Mouse (Mus musculus): ENCODE results near the gene E2f4.

Gene E2f4

GRCm38 (mm10) chr8:105297511-105298192, at the start of gene E2f4:
Gene E2f4 (plus strand): TSS chr8:105297663.
- POLR2A ChIA-PET = interaction anchor here (0.6 to 3.1 kb wide), 41 partner anchors 8 to 223 kb away, joined by 3 to 24 read pairs (median 4); partner anchors contain the start of genes 4931428F04Rik (in 3 of the 4), B3gnt9 (in 2 of the 4), D230025D16Rik (in 2 of the 4) and Lrrc29 (in 2 of the 4)

GRCm38 (mm10) chr8:105251954-105252353, 45.5 kb upstream of the E2f4 start:
- POLR2A ChIA-PET = interaction anchor here in 2 of 4 experiments (0.5 to 14.1 kb wide), 6 partner anchors 14 to 96 kb away, joined by 3 to 255 read pairs (median 12); partner anchors contain the start of genes D230025D16Rik (in 1 of the 2) and Fhod1 (in 1 of the 2)
- CTCF ChIA-PET = no interaction called here

More at GRCm38 (mm10) chr8:105297511-105298192, at the start of gene E2f4:
- CTCF ChIA-PET = interaction anchor here in 3 of 4 experiments (0.8 to 6.3 kb wide), 13 partner anchors 8 to 185 kb away, joined by 3 to 32 read pairs (median 4); partner anchors contain the start of genes 4931428F04Rik (in 2 of the 3) and Tppp3 (in 1 of the 3)

GRCm38 (mm10) chr8:105252680-105253537, 44.6 kb upstream of the E2f4 start:
- CTCF ChIA-PET = interaction anchor here (0.6 to 4.2 kb wide), 34 partner anchors 8 to 352 kb away, joined by 3 to 37 read pairs (median 5); partner anchors contain the start of genes D230025D16Rik (in 3 of the 4), 4931428F04Rik (in 1 of the 4), Fbxl8 (in 1 of the 4) and Hsf4 (in 1 of the 4)
- POLR2A ChIA-PET = interaction anchor here (0.6 to 14.1 kb wide), 31 partner anchors 12 to 96 kb away, joined by 3 to 255 read pairs (median 5); partner anchors contain the start of genes 4931428F04Rik (in 3 of the 4), D230025D16Rik (in 3 of the 4), Fhod1 (in 2 of the 4) and Exoc3l (in 1 of the 4)

GRCm38 (mm10) chr8:105253766-105254151, 43.7 kb upstream of the E2f4 start:
- ChIA-PET CTCF (interaction anchor here (0.6 to 4.2 kb wide), 53 partner anchors 9 to 719 kb away, joined by 3 to 37 read pairs (median 4); partner anchors contain the start of genes D230025D16Rik (in 3 of the 4), Fbxl8 (in 2 of the 4), 4931428F04Rik (in 1 of the 4) and Car7 (in 1 of the 4)), POLR2A (interaction anchor here (0.5 to 14.1 kb wide), 40 partner anchors 9 to 883 kb away, joined by 3 to 255 read pairs (median 5); partner anchors contain the start of genes 4931428F04Rik (in 3 of the 4), D230025D16Rik (in 3 of the 4), Fhod1 (in 2 of the 4) and E2f4 (in 1 of the 4))

GRCm38 (mm10) chr8:105254152-105254965, 43.1 kb upstream of the E2f4 start:
- ChIA-PET POLR2A (interaction anchor here (0.5 to 14.1 kb wide), 54 partner anchors 9 to 883 kb away, joined by 3 to 255 read pairs (median 5); partner anchors contain the start of genes 4931428F04Rik (in 3 of the 4), D230025D16Rik (in 3 of the 4), E2f4 (in 2 of the 4) and Exoc3l (in 2 of the 4)), CTCF (interaction anchor here (0.5 to 4.2 kb wide), 60 partner anchors 10 to 787 kb away, joined by 3 to 37 read pairs (median 4); partner anchors contain the start of genes D230025D16Rik (in 3 of the 4), Fbxl8 (in 2 of the 4), 4931428F04Rik (in 1 of the 4) and Car7 (in 1 of the 4))

GRCm38 (mm10) chr8:105254966-105255350, 42.5 kb upstream of the E2f4 start, which contains the start of gene B3gnt9:
Gene B3gnt9 (minus strand): TSS chr8:105255153.
- POLR2A ChIA-PET = interaction anchor here (0.6 to 14.1 kb wide), 44 partner anchors 8 to 432 kb away, joined by 3 to 255 read pairs (median 5); partner anchors contain the start of genes D230025D16Rik (in 3 of the 4), 4931428F04Rik (in 2 of the 4), E2f4 (in 2 of the 4) and Hsf4 (in 2 of the 4)
- CTCF ChIA-PET = interaction anchor here (0.5 to 4.2 kb wide), 30 partner anchors 10 to 788 kb away, joined by 3 to 37 read pairs (median 4); partner anchors contain the start of genes 4931428F04Rik (in 1 of the 4), Fbxl8 (in 1 of the 4), Fhod1 (in 1 of the 4) and Gfod2 (in 1 of the 4)

- CTCF ChIA-PET = interaction anchor here in 3 of 4 experiments (0.5 to 1.5 kb wide), 10 partner anchors 22 to 617 kb away, joined by 3 to 10 read pairs (median 3); no protein-coding TSS in a partner anchor
- POLR2A ChIA-PET = interaction anchor here in 3 of 4 experiments (0.6 to 14.1 kb wide), 9 partner anchors 11 to 36 kb away, joined by 3 to 255 read pairs (median 8); partner anchors contain the start of genes D230025D16Rik (in 2 of the 3), 4931428F04Rik (in 1 of the 3) and Hsf4 (in 1 of the 3)
Observed at GRCm38 (mm10) chr8:105257318-105258114, 39.9 kb upstream of the E2f4 start.

- ChIA-PET POLR2A (interaction anchor here in 3 of 4 experiments (0.5 to 14.1 kb wide), 28 partner anchors 9 to 657 kb away, joined by 3 to 255 read pairs (median 4); partner anchors contain the start of genes D230025D16Rik (in 2 of the 3), 4931428F04Rik (in 1 of the 3), E2f4 (in 1 of the 3) and Nol3 (in 1 of the 3)), CTCF (interaction anchor here (0.5 to 3.9 kb wide), 80 partner anchors 9 to 657 kb away, joined by 3 to 40 read pairs (median 5); partner anchors contain the start of genes 4931428F04Rik (in 2 of the 4), D230025D16Rik (in 2 of the 4), E2f4 (in 2 of the 4) and Cbfb (in 1 of the 4))
Observed at GRCm38 (mm10) chr8:105258911-105259720, 38.3 kb upstream of the E2f4 start.

GRCm38 (mm10) chr8:105259721-105260320, 37.6 kb upstream of the E2f4 start:
- ChIA-PET POLR2A (interaction anchor here in 3 of 4 experiments (0.5 to 14.1 kb wide), 28 partner anchors 8 to 658 kb away, joined by 3 to 255 read pairs (median 4); partner anchors contain the start of genes D230025D16Rik (in 2 of the 3), 4931428F04Rik (in 1 of the 3), E2f4 (in 1 of the 3) and Nol3 (in 1 of the 3)), CTCF (interaction anchor here (0.5 to 3.9 kb wide), 93 partner anchors 9 to 657 kb away, joined by 3 to 40 read pairs (median 4); partner anchors contain the start of genes 4931428F04Rik (in 4 of the 4), E2f4 (in 2 of the 4), Hsf4 (in 2 of the 4) and Cbfb (in 1 of the 4))

GRCm38 (mm10) chr8:105260371-105261099, 36.9 kb upstream of the E2f4 start:
- POLR2A ChIA-PET = interaction anchor here in 3 of 4 experiments (0.5 to 14.1 kb wide), 23 partner anchors 8 to 659 kb away, joined by 3 to 255 read pairs (median 4); partner anchors contain the start of genes 4931428F04Rik (in 1 of the 3), D230025D16Rik (in 1 of the 3), E2f4 (in 1 of the 3) and Nol3 (in 1 of the 3)
- CTCF ChIA-PET = interaction anchor here (0.6 to 3.9 kb wide), 92 partner anchors 8 to 658 kb away, joined by 3 to 40 read pairs (median 4); partner anchors contain the start of genes 4931428F04Rik (in 4 of the 4), E2f4 (in 2 of the 4), Hsf4 (in 2 of the 4) and Cbfb (in 1 of the 4)

- POLR2A ChIA-PET = interaction anchor here in 3 of 4 experiments (0.5 to 14.1 kb wide), 9 partner anchors 14 to 40 kb away, joined by 3 to 255 read pairs (median 3); partner anchors contain the start of genes 4931428F04Rik (in 1 of the 3) and D230025D16Rik (in 1 of the 3)
- CTCF ChIA-PET = interaction anchor here in 3 of 4 experiments (0.5 to 3.9 kb wide), 20 partner anchors 12 to 880 kb away, joined by 3 to 40 read pairs (median 4); partner anchors contain the start of genes 4931428F04Rik (in 1 of the 3) and D230025D16Rik (in 1 of the 3)
Observed at GRCm38 (mm10) chr8:105261326-105261980, 36.0 kb upstream of the E2f4 start.

All from embryonic stem cell, embryonic (primary cell).